Mouse (Mus musculus) embryo, embryonic 10.5 days (tissue): ENCODE data around the gene Hsp90ab1.
A peak's percentile ranks its signal among the peaks of the same experiment; 100 is the strongest.

Source experiments
- DNase-seq: peaks from one replicate; pipeline ENCODE4 v3.0.0-alpha.2; 2015; ENCODE audit warnings: low spot score

Hsp90ab1 gene

GRCm38 (mm10) chr17:45573087-45573779, at the start of gene Hsp90ab1:
TSS of gene Hsp90ab1 (minus strand) at chr17:45573271.
- peak; percentile 99 for DNase-seq

DNA sequence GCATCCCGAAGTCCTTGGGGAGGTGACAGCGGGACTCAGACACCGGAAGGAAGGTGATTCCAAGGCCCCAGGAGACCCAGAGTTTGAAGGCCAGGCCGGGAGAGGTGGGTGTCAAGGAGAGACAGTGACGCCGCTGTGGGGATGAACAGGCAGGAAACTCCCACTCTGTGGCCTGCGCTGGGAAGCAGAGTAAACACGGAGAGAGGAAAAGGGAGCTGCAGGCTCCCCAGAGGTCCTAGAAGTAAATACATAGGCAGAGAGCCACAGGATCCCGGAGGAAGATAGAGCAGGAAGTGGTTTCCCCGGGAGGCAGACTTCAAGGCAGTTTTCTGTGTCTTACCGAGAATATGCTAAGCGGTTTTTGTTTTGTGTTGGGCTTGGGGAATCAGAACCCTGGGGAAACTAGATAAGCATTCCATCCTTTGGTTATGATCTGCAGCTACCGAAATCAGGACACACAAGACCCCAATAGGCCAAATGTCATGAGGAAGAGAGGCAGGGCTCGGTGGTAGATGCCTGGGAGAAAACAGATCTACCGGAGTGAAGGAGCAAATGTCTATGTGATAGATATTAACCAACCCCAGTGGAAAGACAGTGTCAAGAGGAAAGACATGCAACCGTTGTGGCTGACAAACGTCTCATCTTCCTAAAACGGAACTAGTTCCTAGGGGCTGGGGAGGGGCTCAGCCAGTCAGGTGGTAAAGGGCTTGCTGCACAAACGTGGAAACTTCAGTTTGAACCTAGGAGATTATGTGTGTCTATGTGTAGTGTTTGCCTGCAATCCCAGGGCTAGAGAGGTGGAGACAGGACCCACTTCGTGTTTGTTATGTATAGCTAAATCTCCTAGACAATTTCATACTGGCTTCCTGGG, 46.5 kb upstream of the Hsp90ab1 start:
- DNase-seq, result no peak

DNA sequence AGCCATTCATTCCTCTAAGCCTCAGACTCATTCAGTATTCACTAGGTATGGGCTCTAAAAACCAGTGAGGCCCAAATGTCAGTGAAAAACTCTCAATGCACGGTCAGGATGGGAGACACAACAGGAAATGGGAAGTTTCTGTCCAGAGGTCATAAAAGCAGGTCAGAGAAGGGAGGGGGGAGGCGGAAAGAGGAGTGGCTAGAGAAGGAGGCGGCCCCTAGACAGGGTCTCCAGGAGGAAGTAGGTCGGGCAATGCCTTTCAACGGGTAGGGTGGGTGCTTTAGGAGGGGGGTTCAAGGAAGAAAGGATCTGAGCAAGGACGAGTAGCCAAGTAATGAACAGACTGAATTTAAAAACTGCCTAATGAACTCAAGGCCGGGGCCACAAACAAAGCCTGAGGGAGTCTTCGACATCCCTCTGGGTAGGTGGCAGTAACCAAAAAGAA, 45.9 kb upstream of the Hsp90ab1 start:
- DNase-seq, result peak; percentile 76

- no peak for DNase-seq
Observed at GRCm38 (mm10) chr17:45617655-45618054, 44.6 kb upstream of the Hsp90ab1 start.

- DNase-seq, result no peak
Observed at GRCm38 (mm10) chr17:45616679-45617078, 43.6 kb upstream of the Hsp90ab1 start.

GRCm38 (mm10) chr17:45616046-45616650, 43.1 kb upstream of the Hsp90ab1 start:
- no peak for DNase-seq

DNA sequence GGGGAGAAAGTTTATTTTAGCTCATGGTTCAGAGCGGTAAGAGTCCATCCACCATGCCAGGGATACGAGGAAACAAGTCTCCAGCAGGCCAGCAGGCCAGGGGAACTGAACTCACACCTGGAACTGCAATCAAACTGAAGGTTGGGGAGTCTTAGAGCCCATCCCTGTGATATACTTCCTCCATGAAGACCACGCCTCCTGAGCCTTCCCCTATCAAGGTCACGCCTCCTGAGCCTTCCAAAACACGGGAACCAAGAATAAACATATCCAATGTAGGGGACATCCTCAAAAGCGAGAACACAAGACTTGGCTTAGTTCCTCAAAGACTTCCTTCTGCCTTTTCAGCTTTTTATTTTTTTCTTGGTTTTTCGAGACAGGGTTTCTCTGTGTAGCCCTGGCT, 39.9 kb upstream of the Hsp90ab1 start:
- DNase-seq, result no peak

DNA sequence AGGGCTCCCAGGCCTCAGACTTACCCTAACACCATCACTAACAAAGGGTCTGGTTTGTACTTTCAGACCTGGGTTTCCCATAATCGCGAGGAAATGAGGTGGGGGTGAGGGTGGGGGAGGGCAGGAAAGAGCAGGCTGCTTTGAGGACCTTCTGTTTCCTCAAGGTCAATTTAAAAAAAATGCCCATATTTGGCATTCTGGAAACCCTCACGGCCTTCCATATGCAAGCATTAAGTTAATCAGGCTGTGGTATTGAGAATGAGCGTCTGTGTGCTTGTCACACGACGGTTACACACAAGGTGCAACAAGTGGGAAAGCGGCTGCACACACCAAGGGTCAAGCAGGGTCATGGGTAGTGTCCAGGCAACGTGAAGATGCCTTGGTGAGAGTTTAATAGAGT, 38.9 kb upstream of the Hsp90ab1 start:
- DNase-seq, result no peak

GRCm38 (mm10) chr17:45610144-45610866, 37.2 kb upstream of the Hsp90ab1 start:
- DNase-seq, result peak; percentile 9

GRCm38 (mm10) chr17:45608396-45608795, 35.3 kb upstream of the Hsp90ab1 start:
- DNase-seq, result no peak

DNA sequence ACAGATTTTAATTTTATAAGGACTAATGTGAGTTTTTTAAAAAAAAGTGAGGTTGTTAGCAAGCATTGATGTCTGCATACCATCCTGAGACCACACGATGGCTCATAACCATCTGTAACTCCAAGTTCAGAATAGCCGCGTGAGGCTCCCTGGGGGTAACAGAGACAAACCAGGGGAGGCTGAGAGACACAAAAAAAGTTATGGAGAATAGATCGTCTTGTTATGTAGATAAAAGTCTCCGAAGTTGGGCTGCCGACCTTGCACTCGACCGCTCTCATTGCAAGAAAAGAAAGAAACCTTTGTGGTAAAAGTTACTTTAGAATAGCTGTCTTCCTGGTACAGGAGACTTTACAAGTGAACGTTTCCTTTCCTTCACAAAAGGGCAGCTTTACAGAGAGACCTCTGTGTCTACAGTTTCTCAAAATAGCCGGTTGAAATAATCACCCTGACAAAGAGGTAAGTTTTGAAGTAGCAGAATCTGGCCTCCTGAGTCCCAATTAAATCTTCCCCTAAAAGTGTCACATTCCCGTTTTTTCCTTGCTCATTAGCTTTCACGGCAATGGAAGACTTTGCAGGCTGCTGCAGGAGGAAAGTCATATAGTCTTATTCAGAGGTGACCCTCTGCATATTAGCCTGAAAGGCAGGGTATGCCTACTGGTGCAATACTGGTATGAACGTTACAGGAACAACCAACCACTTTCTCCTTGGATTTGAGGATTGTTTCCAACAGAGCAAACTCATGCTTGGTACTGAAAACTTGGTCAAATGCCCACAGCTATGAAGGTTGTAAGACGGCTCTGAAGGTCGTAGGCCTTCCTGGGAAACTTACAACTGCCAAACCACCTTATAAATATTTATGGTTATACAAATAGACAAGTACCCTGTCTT, 34.2 kb upstream of the Hsp90ab1 start:
- DNase-seq, result no peak

DNA sequence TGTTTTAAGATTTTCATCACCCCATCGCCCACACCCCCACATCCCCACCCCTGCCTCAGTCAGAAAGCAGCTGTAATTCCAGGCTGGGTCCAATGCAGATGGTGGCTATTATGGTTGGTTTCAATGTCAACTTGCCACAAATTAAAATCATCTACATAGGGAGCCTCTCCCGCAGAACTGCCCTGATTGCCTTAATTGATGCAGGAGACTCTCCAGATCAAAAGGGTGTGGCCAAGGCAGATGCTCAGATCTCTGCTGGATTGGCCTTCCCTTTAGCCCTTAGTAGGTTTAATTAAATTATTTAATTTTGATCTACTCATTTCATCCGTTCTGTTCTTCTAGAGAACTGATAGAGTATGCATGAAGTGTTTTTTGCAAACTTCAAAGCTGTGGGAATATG, 29.9 kb upstream of the Hsp90ab1 start:
- DNase-seq, result no peak

DNA sequence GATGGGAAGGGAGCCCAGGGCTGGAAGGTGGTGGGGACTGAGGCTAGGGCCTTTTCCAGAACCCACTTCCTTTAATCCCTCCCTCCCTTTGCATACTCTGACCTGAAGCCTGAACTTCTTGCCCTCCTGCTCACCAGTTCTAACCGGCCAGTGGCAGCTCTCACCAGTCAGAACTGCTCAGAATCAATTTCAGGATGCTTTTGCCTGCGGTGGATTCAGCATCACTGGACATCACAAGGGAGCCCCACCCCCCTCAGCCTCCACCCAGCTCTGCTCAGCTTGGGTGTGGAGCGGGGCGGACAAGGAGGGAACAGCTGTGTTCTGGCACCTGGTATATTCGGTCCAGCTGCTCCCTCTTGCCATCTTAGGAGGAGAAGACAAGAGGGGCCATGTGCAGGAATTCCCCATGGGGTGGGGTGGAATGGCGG, 28.8 kb upstream of the Hsp90ab1 start, which contains the start of gene Mymx:
TSS of gene Mymx (minus strand) at position 226 of the 428 bp plus-strand sequence.
- peak; percentile 63 for DNase-seq

DNA sequence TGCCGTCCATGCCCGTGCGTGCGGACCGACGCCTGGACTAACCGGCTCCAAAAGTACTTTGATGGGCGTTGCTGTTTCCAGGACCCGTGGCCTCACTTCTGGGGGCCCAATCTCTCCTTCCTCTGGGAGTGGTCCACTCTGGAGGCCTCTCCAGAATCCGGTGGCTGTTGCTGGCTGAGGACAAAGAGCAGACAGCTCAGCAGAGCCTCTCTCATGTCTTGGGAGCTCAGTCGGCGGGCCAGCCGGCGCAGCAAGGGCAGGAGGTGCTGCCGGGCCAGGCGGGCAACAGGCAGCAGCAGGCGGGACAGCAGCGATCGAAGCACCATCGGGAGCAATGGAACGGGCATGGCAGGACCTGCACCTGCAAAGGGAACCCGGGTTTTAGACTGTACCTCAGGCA, 28.3 kb upstream of the Hsp90ab1 start:
- peak; percentile 34 for DNase-seq

- DNase-seq, result peak; percentile 30
Observed at GRCm38 (mm10) chr17:45600267-45600666, 27.2 kb upstream of the Hsp90ab1 start.

- peak; percentile 67 for DNase-seq
Observed at GRCm38 (mm10) chr17:45599446-45600242, 26.6 kb upstream of the Hsp90ab1 start, which contains the start of gene Slc29a1. TSS of gene Slc29a1 (minus strand) at chr17:45599606.

- DNase-seq, result no peak
Observed at GRCm38 (mm10) chr17:45598891-45599290, 25.8 kb upstream of the Hsp90ab1 start.

GRCm38 (mm10) chr17:45598376-45598775, 25.3 kb upstream of the Hsp90ab1 start:
- DNase-seq, result no peak

GRCm38 (mm10) chr17:45597787-45598186, 24.7 kb upstream of the Hsp90ab1 start:
- DNase-seq, result peak; percentile 50
